Mouse (Mus musculus) forebrain, embryonic 16.5 days (tissue): ENCODE results near the gene Sall1. TPM values are rescaled to one million over a fixed set of nuclear protein-coding genes. Genes with fewer than 3 reads are reported as not detected.

Source experiments
- ATAC-seq: fragments of 200-750 bp; cut with Nextera tagmentation; 2 replicates; pipeline ENCODE4 v1.8.0; 2017; ENCODE audit warnings: mild to moderate bottlenecking, moderate library complexity
- H3K27ac ChIP-seq: fragments of 300-500 bp; sonication (generic); 2 replicates; pipeline ENCODE4 v1.5.1; 2014; ENCODE audit warnings: low read length, control low read depth
- H3K27me3 ChIP-seq: fragments of 300-500 bp; sonication (generic); replicated peaks from 2 replicates; pipeline ENCODE4 v1.6.1; 2014; ENCODE audit warnings: low read length; ENCODE audit not compliant: control insufficient read depth, insufficient read depth
- H3K36me3 ChIP-seq: fragments of 300-500 bp; sonication (generic); 2 replicates; pipeline ENCODE4 v1.6.1; 2014; ENCODE audit not compliant: control insufficient read depth, insufficient read depth
- H3K4me1 ChIP-seq: fragments of 300-500 bp; sonication (generic); replicated peaks from 2 replicates; pipeline ENCODE4 v1.6.1; 2014; ENCODE audit warnings: low read length; ENCODE audit not compliant: control insufficient read depth, insufficient read depth
- H3K4me2 ChIP-seq: fragments of 300-500 bp; sonication (generic); 2 replicates; pipeline ENCODE4 v1.6.1; 2014; ENCODE audit warnings: mild to moderate bottlenecking, low read length, control low read depth
- H3K4me3 ChIP-seq: fragments of 300-500 bp; sonication (generic); replicated peaks from 2 replicates; pipeline ENCODE4 v1.5.1; 2014; ENCODE audit warnings: mild to moderate bottlenecking, low read length, control low read depth
- H3K9ac ChIP-seq: fragments of 300-500 bp; sonication (generic); replicated peaks from 2 replicates; pipeline ENCODE4 v1.6.1; 2014; ENCODE audit warnings: low read depth, low read length, control low read depth
- H3K9me3 ChIP-seq: fragments of 300-500 bp; sonication (generic); 2 replicates; pipeline ENCODE4 v1.6.1; 2016; ENCODE audit warnings: low read length; ENCODE audit not compliant: control insufficient read depth
- WGBS: fragments of 180-500 bp; shearing (Covaris S2); extraction: QIAGEN DNeasy Blood & Tissue Kit; methylation state at CpG from one replicate; pipeline ENCODE4 v1.1.7; 2014; 5-methylcytosine and 5-hydroxymethylcytosine counted together
- polyA plus RNA-seq: library from polyadenylated mRNA; unstranded; fragments of >200 nt; fragmentation: Nextera tagmentation; extraction: Ambion mirVana; gene quantifications from 2 replicates; pipeline ENCODE4 v1.2.1, GENCODE M21; 2015

Gene Sall1
- polyA plus RNA-seq, 1 experiment from 2014 or later, result 12.5 TPM

DNA sequence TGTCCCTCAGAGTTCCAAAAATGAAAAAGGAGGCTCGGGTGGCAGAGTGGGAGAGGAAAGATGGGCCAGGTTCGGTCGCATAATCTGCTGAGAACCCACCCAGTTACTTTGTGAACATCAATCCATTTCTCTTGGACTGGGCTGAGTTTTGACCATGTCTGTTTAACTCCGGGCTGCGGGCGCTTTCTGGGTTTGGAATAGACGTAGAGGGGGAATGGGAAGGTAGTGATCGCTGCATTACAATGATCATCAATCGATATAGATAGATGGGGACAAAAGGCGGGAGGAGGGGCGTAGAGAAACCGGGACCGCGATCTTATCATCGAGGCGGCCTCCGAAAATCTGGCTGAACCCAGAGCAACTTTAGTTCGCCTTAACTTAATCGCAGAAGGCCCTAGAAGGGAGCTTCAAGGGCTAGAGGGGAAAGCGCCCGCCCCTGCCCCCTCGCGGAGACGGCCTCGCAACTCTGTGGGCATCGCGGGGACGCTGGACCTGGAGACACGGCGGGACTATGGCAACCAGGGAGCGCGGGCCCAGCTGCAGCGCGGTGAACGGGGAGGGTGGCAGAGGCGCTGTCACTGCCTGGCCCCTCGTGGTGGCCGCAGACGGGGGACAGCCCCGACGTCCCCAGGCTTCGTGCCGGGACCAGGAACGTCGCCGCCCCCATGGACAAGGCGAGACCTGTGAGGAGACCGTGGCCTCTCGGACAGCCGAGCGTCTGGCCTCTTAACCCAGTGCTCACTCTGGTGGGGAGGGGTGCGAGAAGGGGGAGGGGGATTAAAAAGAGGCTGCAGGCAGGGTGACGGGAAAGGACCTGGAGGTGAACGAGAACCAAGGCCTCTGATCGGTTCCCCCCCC is 18.5 kb downstream of the Sall1 start:
- WGBS, result 8% methylated on average over 55 of the region's 55 CpGs
- H3K4me2 ChIP-seq, result peak overlapping the region; percentile 72
- H3K4me3 ChIP-seq, result peak overlapping the region; percentile 43
- ATAC-seq, result peak; percentile 74
- H3K4me1 ChIP-seq, result peaks cover 17% of the 10 kb centered on the region
- H3K36me3 ChIP-seq, result no peaks in the 10 kb centered on the region
- H3K27me3 ChIP-seq, result no peaks in the 10 kb centered on the region
- no peaks in the 10 kb centered on the region for H3K9me3 ChIP-seq
- no peak overlapping the region for H3K27ac ChIP-seq
- H3K9ac ChIP-seq, result peak overlapping the region; percentile 61

DNA sequence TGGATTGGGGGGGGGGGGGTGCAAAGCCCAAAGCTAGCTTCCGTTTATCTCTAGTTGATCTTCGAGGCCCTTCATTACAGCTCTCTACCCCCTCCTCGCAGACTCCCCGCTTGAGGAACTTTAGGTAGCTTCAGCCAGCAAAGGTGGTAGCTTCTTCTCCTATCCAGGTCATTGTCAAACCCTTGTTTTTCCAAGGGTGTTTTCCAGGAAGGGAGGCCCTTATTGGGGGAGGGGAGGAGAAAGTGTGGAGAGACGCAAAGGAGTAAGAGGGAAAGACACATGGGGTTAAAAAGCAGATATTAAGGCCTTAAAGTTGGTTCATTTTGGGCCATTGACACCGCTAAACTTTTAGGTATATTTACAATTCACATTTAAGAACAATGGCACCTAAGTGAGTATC is 19.2 kb downstream of the Sall1 start:
- whole genome bisulfite sequencing, result 28% methylated on average over 6 of the region's 6 CpGs
- ATAC-seq, result no peak
- no peaks in the 10 kb centered on the region for H3K27me3 ChIP-seq
- H3K4me3 ChIP-seq, result no peak overlapping the region
- no peak overlapping the region for H3K4me2 ChIP-seq
- H3K36me3 ChIP-seq, result no peaks in the 10 kb centered on the region
- H3K9me3 ChIP-seq, result no peaks in the 10 kb centered on the region
- H3K9ac ChIP-seq, result no peak overlapping the region
- no peak overlapping the region for H3K27ac ChIP-seq
- peaks cover 17% of the 10 kb centered on the region for H3K4me1 ChIP-seq

GRCm38 (mm10) chr8:89021139-89021538 is 22.8 kb downstream of the Sall1 start:
- WGBS, result 8% methylated on average over 5 of the region's 5 CpGs
- ATAC-seq, result no peak
- H3K36me3 ChIP-seq, result no peaks in the 10 kb centered on the region

GRCm38 (mm10) chr8:89017891-89018290 is 26.1 kb downstream of the Sall1 start:
- Histone ChIP-seq H3K4me3 (no peak overlapping the region), H3K4me1 (0 out of 2 replicates have a peak, but pooled peaks cover 3% of the 10 kb centered on the region), H3K27me3 (no peaks in the 10 kb centered on the region), H3K9ac (no peak overlapping the region), H3K27ac (no peak overlapping the region), H3K9me3 (no peaks in the 10 kb centered on the region), H3K36me3 (no peaks in the 10 kb centered on the region), H3K4me2 (no peak overlapping the region)
- no peak for ATAC-seq
- 79% methylated on average over 4 of the region's 4 CpGs for WGBS

More at GRCm38 (mm10) chr8:89021139-89021538, 22.8 kb downstream of the Sall1 start:
- Histone ChIP-seq H3K27me3 (no peaks in the 10 kb centered on the region), H3K4me3 (no peak overlapping the region), H3K27ac (no peak overlapping the region), H3K9me3 (no peaks in the 10 kb centered on the region), H3K4me1 (peaks cover 12% of the 10 kb centered on the region), H3K9ac (no peak overlapping the region), H3K4me2 (no peak overlapping the region)

- no peak overlapping the region for H3K9ac ChIP-seq
- no peak overlapping the region for H3K4me3 ChIP-seq
- no peak for ATAC-seq
- H3K9me3 ChIP-seq, result no peaks in the 10 kb centered on the region
- no peaks in the 10 kb centered on the region for H3K36me3 ChIP-seq
- 75% methylated on average over 7 of the region's 7 CpGs for WGBS
- no peak overlapping the region for H3K4me2 ChIP-seq
- H3K4me1 ChIP-seq, result 0 out of 2 replicates have a peak, but pooled peaks cover 3% of the 10 kb centered on the region
- no peak overlapping the region for H3K27ac ChIP-seq
- 0 out of 2 replicates have a peak, but pooled peaks cover 2% of the 10 kb centered on the region for H3K27me3 ChIP-seq
These were observed 27.4 kb downstream of the Sall1 start for GRCm38 (mm10) chr8:89016465-89017070.

DNA sequence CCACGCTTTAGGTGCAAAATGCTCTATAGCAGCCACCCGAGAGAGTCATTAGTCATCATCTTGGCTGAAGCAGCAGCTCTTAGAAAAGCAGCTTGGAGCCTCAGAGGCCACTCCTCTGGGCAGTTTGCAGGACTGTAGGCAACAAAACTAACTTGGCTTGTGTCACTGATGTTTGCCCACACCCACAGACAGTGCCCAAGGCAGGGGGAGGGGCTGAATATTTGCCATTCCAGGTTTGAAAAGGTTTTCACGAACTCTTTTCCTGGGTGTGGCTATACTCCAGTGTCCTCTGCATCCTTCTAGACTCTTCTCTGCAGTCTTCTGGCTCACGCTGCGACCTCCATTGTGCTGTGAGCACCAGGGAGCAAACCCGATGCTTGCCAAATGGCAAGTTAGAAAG is 28.4 kb downstream of the Sall1 start:
- no peak for ATAC-seq
- Histone ChIP-seq H3K9me3 (no peaks in the 10 kb centered on the region), H3K4me3 (no peak overlapping the region), H3K9ac (no peak overlapping the region), H3K27ac (no peak overlapping the region), H3K4me1 (no peaks in the 10 kb centered on the region), H3K4me2 (no peak overlapping the region), H3K36me3 (no peaks in the 10 kb centered on the region), H3K27me3 (0 out of 2 replicates have a peak, but pooled peaks cover 2% of the 10 kb centered on the region)
- 56% methylated on average over 6 of the region's 6 CpGs for WGBS

- Histone ChIP-seq H3K27ac (no peak overlapping the region), H3K4me3 (no peak overlapping the region), H3K9ac (no peak overlapping the region), H3K4me1 (no peaks in the 10 kb centered on the region), H3K27me3 (0 out of 2 replicates have a peak, but pooled peaks cover 2% of the 10 kb centered on the region), H3K36me3 (no peaks in the 10 kb centered on the region), H3K4me2 (no peak overlapping the region), H3K9me3 (no peaks in the 10 kb centered on the region)
- no peak for ATAC-seq
- 90% methylated on average over 6 of the region's 6 CpGs for WGBS
These were observed 31.0 kb downstream of the Sall1 start for GRCm38 (mm10) chr8:89012853-89013534.

DNA sequence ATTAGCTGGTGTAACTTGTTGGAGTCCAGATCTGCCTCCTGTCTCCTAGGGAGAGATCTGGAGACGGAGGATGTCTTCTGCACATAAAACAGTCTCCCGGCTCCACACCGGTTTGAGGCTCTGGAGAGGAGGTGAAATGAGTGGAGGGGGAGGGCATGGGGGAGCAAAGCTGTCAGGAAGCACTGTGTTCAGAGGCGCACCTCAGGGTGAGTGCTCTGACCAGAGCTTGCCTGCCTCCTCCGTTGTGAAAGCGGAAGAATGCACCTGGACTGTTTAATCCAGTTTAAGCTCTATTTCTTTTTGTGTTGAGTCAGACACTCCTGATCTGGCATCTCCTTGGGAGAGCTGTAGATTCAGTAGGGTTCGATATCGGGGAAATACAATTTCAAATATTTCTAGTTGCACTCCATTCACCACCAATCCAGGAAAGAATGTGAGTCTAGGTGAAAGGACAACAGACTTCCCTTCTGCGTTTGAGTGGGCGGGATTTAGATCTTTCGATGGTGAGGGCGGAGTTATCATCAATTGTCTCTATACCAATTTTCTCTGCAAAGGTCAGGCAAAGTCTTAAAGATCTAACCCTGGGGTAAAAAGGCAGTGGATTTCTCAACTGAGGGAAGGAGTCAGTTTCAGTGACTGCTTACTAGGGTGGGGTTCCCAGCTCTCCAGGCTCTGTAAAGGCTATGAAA is 31.8 kb downstream of the Sall1 start:
- WGBS, result 19% methylated on average over 12 of the region's 12 CpGs
- H3K9me3 ChIP-seq, result no peaks in the 10 kb centered on the region
- H3K27me3 ChIP-seq, result 0 out of 2 replicates have a peak, but pooled peaks cover 2% of the 10 kb centered on the region
- H3K4me2 ChIP-seq, result no peak overlapping the region
- no peaks in the 10 kb centered on the region for H3K36me3 ChIP-seq
- H3K4me1 ChIP-seq, result peaks cover 1% of the 10 kb centered on the region
- H3K9ac ChIP-seq, result no peak overlapping the region
- no peak overlapping the region for H3K4me3 ChIP-seq
- ATAC-seq, result no peak
- no peak overlapping the region for H3K27ac ChIP-seq
